Mouse (Mus musculus) right cerebral cortex, postnatal 25 days (tissue): ENCODE measurements around the gene Nr1i2.
"Not testable (repeated sequence)": the region's sequence is repeated elsewhere in the genome, so short reads cannot be mapped to it uniquely, and the experiment has no call there.

Source experiments
- DNase-seq: peaks from one replicate; pipeline ENCODE4 v3.0.0; 2022

Gene Nr1i2

GRCm38 (mm10) chr16:38294685-38295348 is at the start of gene Nr1i2:
TSS of gene Nr1i2 (minus strand) at chr16:38294824.
- DNase-seq = no peak

GRCm38 (mm10) chr16:38341396-38342324 is 47.0 kb upstream of the Nr1i2 start, which contains the start of gene Maats1:
TSS of gene Maats1 (minus strand) at chr16:38342143.
- peak; percentile 73 for DNase-seq

- DNase-seq = not testable (repeated sequence)
Observed at GRCm38 (mm10) chr16:38338077-38338476, 43.5 kb upstream of the Nr1i2 start.

- no peak for DNase-seq
Observed at GRCm38 (mm10) chr16:38334431-38334830, 39.8 kb upstream of the Nr1i2 start.

GRCm38 (mm10) chr16:38329340-38329739 is 34.7 kb upstream of the Nr1i2 start:
- DNase-seq = no peak

GRCm38 (mm10) chr16:38326778-38327397 is 32.3 kb upstream of the Nr1i2 start:
- DNase-seq = no peak

GRCm38 (mm10) chr16:38324311-38324710 is 29.7 kb upstream of the Nr1i2 start:
- no peak for DNase-seq

- DNase-seq = peak; percentile 46
Observed at GRCm38 (mm10) chr16:38321452-38321935, 26.9 kb upstream of the Nr1i2 start.

GRCm38 (mm10) chr16:38319087-38319486 is 24.5 kb upstream of the Nr1i2 start:
- no peak for DNase-seq

GRCm38 (mm10) chr16:38318492-38318891 is 23.9 kb upstream of the Nr1i2 start:
- no peak for DNase-seq

GRCm38 (mm10) chr16:38308195-38308594 is 13.6 kb upstream of the Nr1i2 start:
- DNase-seq = no peak

GRCm38 (mm10) chr16:38307651-38308050 is 13.0 kb upstream of the Nr1i2 start:
- DNase-seq = no peak

GRCm38 (mm10) chr16:38307221-38307605 is 12.6 kb upstream of the Nr1i2 start:
- no peak for DNase-seq

GRCm38 (mm10) chr16:38306571-38307220 is 12.1 kb upstream of the Nr1i2 start:
- no peak for DNase-seq

- no peak for DNase-seq
Observed at GRCm38 (mm10) chr16:38304460-38305194, 10.0 kb upstream of the Nr1i2 start.

- DNase-seq = no peak
Observed at GRCm38 (mm10) chr16:38302367-38302766, 7.7 kb upstream of the Nr1i2 start.

- DNase-seq = no peak
Observed at GRCm38 (mm10) chr16:38298410-38298809, 3.8 kb upstream of the Nr1i2 start.

- no peak for DNase-seq
Observed at GRCm38 (mm10) chr16:38295349-38295930, 816 bp upstream of the Nr1i2 start.

- no peak for DNase-seq
Observed at GRCm38 (mm10) chr16:38290151-38290550, 4.5 kb downstream of the Nr1i2 start.

- DNase-seq = no peak
Observed at GRCm38 (mm10) chr16:38288851-38289250, 5.8 kb downstream of the Nr1i2 start.

- DNase-seq = no peak
Observed at GRCm38 (mm10) chr16:38287762-38288161, 6.9 kb downstream of the Nr1i2 start.

- DNase-seq = no peak
Observed at GRCm38 (mm10) chr16:38287357-38287756, 7.3 kb downstream of the Nr1i2 start.
